Mouse (Mus musculus) brain, adult 2 months (tissue): ENCODE results near the gene Gm45062.
A peak's percentile ranks its signal among the peaks of the same experiment; 100 is the strongest.
"Not testable (repeated sequence)": the region's sequence is repeated elsewhere in the genome, so short reads cannot be mapped to it uniquely, and the experiment has no call there.

Source experiments
- DNase-seq: peaks from one replicate; pipeline ENCODE4 v3.0.0; 2011; ENCODE audit warnings: low read depth, low spot score

The Gm45062 gene

GRCm38 (mm10) chr6:8312554-8312953 lies 53.3 kb downstream of the Gm45062 start:
- DNase-seq: peak; percentile 13

DNA sequence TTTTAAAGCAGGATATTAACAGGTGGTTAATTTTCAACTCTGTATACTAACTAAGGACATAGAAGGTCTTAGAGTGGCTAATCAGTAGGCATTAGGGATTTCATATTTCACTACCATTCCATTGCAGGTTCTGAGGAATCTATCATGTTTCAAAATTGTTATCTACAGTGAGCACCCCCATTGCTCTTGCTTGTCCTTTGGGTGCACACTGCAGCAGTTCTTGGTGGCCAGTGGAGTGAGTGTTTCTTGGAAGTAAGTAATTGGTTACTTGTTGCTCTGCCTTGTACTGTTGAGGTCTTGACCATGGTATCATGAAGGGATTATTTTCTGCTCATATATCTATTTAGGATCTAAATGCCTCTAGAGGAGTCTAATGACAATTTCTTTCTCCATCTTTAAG lies 57.0 kb downstream of the Gm45062 start:
- no peak for DNase-seq

GRCm38 (mm10) chr6:8319591-8319990 lies 60.3 kb downstream of the Gm45062 start:
- DNase-seq: no peak

- DNase-seq: not testable (repeated sequence)
Measured at GRCm38 (mm10) chr6:8331496-8331895, 72.2 kb downstream of the Gm45062 start.

DNA sequence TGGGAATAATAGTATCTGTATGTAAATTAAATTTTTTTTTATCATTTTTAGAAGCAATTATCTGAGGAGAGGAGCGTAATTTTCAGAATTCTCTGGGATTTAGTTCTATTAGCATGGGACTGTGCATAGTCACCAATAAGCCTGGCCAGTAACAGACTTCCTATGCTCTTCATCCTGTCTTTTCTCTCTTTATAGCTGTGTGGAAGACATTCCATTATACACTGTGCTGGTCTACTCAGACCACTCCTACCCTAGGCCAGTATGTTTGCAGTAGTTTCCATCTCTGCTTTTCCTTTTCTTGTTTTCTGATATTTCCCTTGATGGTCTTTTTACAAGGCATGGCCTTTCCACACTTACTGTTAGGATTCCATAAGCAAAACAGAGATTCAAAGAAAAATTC lies 74.1 kb downstream of the Gm45062 start:
- no peak for DNase-seq

GRCm38 (mm10) chr6:8336487-8337390 lies 77.5 kb downstream of the Gm45062 start:
- no peak for DNase-seq

DNA sequence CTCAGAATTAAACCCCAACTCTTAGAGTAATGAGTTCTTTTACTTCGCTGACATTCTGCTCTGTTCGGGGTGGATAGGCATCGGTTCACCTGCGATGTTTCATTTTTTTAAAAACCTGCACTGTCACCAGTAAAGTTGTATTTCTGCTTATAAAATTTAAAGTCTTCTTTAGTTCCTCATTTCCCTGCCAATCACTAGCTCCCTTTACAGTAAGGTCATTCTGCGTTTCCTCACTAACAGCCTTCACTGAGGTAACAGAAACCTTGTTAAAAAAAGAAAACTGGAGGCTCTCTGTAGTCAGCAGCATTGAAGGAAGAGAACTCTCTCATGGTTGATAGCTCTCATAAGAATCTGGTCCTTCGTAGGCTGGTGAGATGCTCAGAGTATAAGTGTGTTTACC lies 80.2 kb downstream of the Gm45062 start:
- no peak for DNase-seq

- no peak for DNase-seq
Measured at GRCm38 (mm10) chr6:8343271-8343670, 84.0 kb downstream of the Gm45062 start.

- DNase-seq: peak; percentile 85
Measured at GRCm38 (mm10) chr6:8345219-8345856, 86.1 kb downstream of the Gm45062 start.

GRCm38 (mm10) chr6:8347154-8347553 lies 87.9 kb downstream of the Gm45062 start:
- DNase-seq: no peak

GRCm38 (mm10) chr6:8348344-8348743 lies 89.1 kb downstream of the Gm45062 start:
- no peak for DNase-seq

GRCm38 (mm10) chr6:8349060-8349670 lies 89.9 kb downstream of the Gm45062 start:
- DNase-seq: no peak

DNA sequence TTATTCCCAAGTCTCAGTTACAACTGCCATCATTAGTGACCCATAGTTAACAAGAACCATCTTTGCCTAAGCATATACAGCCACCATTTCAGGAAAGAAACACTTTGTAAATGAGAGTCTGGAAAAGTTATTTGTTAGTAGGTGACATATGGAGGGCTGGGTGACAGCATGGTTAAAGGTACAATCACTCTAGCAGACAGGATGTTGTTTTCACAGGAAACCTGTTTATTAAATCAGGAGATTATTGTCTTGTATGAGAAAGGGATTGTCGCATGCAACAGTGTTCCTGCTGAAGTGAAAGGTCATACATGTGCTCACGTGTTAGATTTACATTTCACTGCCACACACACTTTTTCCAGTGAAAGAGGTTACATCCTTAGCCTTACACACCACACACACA lies 92.3 kb downstream of the Gm45062 start:
- DNase-seq: no peak

GRCm38 (mm10) chr6:8352533-8353168 lies 93.4 kb downstream of the Gm45062 start:
- peak; percentile 32 for DNase-seq

DNA sequence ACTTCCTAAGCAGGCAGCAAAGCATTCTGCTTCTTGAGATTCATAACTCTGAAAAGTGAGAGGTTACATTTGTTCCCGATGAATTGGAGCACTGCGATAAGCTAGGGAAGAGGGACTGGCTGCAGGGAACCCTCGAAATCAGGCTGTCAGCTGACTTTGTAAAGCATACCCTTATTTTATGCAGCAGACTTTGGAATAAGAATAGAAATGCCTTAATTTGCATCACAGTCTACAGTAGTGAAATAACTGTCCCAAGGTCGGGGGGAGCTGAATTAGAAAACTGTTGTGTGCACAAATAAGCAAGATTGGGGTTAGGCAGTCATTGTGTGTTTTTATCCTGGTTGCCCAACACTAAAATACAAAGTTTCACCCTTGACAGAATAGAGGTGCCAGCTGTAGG lies 94.2 kb downstream of the Gm45062 start:
- peak; percentile 43 for DNase-seq

DNA sequence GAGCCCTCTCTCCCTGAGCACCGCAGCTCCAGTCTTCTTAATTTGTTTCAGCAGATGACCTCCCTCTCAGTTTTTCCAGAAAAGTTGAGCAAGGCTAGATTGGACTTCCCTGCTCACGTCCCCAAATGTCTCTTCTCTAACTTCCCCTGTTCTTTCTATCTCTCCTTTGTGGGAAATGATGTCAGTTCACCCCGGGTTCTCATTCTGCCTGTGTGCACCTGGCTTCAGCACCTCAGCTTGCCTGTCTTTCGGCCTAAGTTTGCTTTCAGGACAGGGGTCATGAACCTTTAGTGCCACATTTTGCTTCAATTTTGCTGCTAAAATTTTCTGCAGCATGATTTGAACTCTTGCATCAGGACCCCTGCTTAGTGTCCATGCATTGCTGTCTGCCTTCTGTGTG lies 95.6 kb downstream of the Gm45062 start:
- DNase-seq: no peak

DNA sequence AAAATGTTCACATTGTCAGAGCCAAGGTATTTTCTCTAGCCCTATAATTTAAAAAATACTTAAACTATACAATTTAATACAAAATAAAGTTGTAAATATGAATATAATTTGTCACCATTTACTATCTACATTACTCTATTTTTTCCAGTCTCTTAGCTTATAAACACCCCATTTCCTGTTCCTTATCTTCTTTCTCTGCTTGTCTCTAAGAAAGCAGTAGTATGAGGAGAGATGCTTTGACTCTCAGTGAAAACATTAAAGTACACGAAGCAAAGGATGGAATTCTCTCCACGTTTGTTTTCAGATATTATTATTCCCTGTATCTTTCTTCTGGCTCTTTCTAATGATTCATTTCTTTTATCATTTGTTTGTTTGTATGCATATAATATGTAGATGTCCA lies 99.0 kb downstream of the Gm45062 start:
- no peak for DNase-seq

DNA sequence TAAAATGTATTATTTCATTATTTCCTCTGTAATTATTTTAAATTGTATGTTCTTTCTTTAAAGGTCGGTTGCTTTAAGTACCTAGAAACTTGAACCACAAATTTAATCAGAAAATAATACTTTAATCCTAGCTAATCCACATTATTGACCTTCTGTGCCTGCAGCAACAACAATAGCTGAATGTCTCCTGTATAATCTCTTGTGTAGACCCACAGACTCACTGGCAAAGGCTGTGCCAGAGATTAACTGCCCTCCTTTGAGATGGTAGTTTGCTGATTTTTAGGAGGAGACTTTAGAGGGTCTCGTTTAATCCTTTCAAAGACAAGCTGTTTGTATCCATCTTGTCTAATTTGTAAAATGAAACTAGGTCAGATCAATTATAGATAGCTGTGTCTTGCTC lies 99.5 kb downstream of the Gm45062 start:
- DNase-seq: no peak

- peak; percentile 70 for DNase-seq
Measured at GRCm38 (mm10) chr6:8360805-8361204, 101.6 kb downstream of the Gm45062 start.

GRCm38 (mm10) chr6:8364033-8364756 lies 104.9 kb downstream of the Gm45062 start:
- DNase-seq: peak; percentile 68

DNA sequence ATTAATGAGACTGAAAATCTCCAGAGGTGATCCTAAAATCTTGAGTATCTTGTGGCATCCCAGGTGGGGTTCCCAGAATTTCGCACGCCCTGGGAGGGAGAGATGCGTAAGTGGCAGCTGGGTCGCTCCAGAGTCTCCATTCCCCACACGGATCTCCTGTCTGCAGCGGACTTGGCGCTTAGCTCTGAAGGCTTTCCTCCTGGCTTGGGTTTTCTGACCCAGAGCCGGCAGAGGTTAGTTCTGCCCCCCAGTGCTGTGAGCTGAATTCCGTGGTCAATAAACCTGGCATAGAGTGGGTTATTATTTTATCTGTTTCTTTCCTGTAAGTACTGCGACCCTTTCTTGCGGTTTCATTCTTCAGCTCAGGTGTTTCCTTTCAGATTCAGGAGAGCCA lies 105.5 kb downstream of the Gm45062 start:
- no peak for DNase-seq
